Mouse (Mus musculus): ENCODE measurements around the gene Pnp. TPM values are rescaled to one million over a fixed set of nuclear protein-coding genes. Genes with fewer than 3 reads are reported as not detected.
"Not testable (repeated sequence)": the region's sequence is repeated elsewhere in the genome, so short reads cannot be mapped to it uniquely, and the experiment has no call there.

The Pnp gene
- polyA plus RNA-seq, 1 experiment from 2014 or later = 39.0 TPM

GRCm38 (mm10) chr14:50978451-50978850, 47.6 kb downstream of the Pnp start:
- not testable (repeated sequence) for H3K27me3 ChIP-seq (replicated peaks); H3K9ac ChIP-seq; ATAC-seq (ENCODE audit: insufficient number of reproducible peaks, low FRiP score); H3K4me2 ChIP-seq; H3K36me3 ChIP-seq; H3K27ac ChIP-seq (ENCODE audit: poor library complexity, severe bottlenecking); H3K4me1 ChIP-seq (replicated peaks); H3K9me3 ChIP-seq (replicated peaks); H3K4me3 ChIP-seq
- WGBS = 77% methylated on average over 6 of the region's 6 CpGs

DNA sequence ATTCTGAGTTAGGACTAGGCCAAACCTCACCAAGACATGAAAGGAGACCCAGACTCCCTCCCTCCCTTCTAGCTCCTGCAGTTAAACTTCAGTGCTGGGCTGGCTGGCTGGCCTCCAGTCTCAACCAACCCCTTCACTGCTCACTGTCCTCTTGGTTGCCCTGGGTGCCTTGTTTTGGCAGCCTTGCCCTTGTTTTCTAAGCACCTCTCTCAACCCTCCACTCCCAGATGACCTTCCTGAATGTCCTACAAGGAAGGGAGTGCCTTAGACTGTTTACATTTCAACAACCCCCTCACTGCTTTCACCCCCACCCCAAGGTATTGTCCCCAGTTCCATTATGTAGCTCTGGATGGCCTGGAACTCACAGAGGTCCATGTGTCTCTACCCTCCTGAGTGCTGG, 48.7 kb downstream of the Pnp start:
- H3K36me3 ChIP-seq = no peaks in the 10 kb centered on the region
- H3K4me3 ChIP-seq = no peak overlapping the region
- H3K9ac ChIP-seq = no peak overlapping the region
- no peak for ATAC-seq (ENCODE audit: insufficient number of reproducible peaks, low FRiP score)
- H3K27me3 ChIP-seq (replicated peaks) = no peaks in the 10 kb centered on the region
- H3K27ac ChIP-seq (ENCODE audit: poor library complexity, severe bottlenecking) = no peak overlapping the region
- peaks cover 5% of the 10 kb centered on the region for H3K4me1 ChIP-seq (replicated peaks)
- no peak overlapping the region for H3K4me2 ChIP-seq
- 0 out of 2 replicates have a peak, but pooled peaks cover 4% of the 10 kb centered on the region for H3K9me3 ChIP-seq (replicated peaks)

GRCm38 (mm10) chr14:50981207-50981606, 50.3 kb downstream of the Pnp start:
- Histone ChIP-seq H3K4me1 (replicated peaks) (peaks cover 5% of the 10 kb centered on the region), H3K36me3 (no peaks in the 10 kb centered on the region), H3K27ac (ENCODE audit: poor library complexity, severe bottlenecking) (no peak overlapping the region), H3K9ac (no peak overlapping the region), H3K27me3 (replicated peaks) (no peaks in the 10 kb centered on the region), H3K4me3 (no peak overlapping the region), H3K9me3 (replicated peaks) (0 out of 2 replicates have a peak, but pooled peaks cover 4% of the 10 kb centered on the region), H3K4me2 (no peak overlapping the region)
- ATAC-seq (ENCODE audit: insufficient number of reproducible peaks, low FRiP score) = no peak
- WGBS = 37% methylated on average over 2 of the region's 2 CpGs

DNA sequence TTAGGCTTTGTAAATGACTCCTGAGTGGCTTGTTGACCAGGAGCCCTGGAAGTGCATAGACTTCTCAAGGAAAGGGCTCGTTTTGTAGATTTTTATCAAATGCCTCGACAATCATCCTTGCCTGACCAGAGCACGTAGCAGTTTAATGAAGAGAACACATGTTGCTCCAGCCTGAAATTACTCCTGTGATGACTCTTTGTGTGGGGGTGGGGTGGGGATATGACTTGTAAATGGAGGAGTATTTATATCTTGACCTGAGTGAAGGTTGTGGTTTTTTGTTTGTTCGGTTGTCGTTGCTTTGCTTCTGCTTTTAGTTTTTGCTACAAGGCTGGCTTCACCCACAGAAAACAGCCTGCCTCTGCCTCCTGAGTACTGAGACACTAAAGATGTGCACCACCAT, 51.0 kb downstream of the Pnp start:
- ATAC-seq (ENCODE audit: insufficient number of reproducible peaks, low FRiP score) = no peak
- Histone ChIP-seq H3K27me3 (replicated peaks) (no peaks in the 10 kb centered on the region), H3K27ac (ENCODE audit: poor library complexity, severe bottlenecking) (no peak overlapping the region), H3K9me3 (replicated peaks) (0 out of 2 replicates have a peak, but pooled peaks cover 4% of the 10 kb centered on the region), H3K4me1 (replicated peaks) (peaks cover 3% of the 10 kb centered on the region), H3K9ac (no peak overlapping the region), H3K4me3 (no peak overlapping the region), H3K4me2 (no peak overlapping the region), H3K36me3 (no peaks in the 10 kb centered on the region)
- WGBS = 63% methylated on average over 5 of the region's 5 CpGs

GRCm38 (mm10) chr14:50987668-50988067, 56.8 kb downstream of the Pnp start:
- H3K27ac ChIP-seq (ENCODE audit: poor library complexity, severe bottlenecking) = no peak overlapping the region
- no peaks in the 10 kb centered on the region for H3K36me3 ChIP-seq
- H3K9me3 ChIP-seq (replicated peaks) = 0 out of 2 replicates have a peak, but pooled peaks cover 4% of the 10 kb centered on the region
- no peaks in the 10 kb centered on the region for H3K27me3 ChIP-seq (replicated peaks)
- H3K4me3 ChIP-seq = no peak overlapping the region
- no peak overlapping the region for H3K9ac ChIP-seq
- no peak for ATAC-seq (ENCODE audit: insufficient number of reproducible peaks, low FRiP score)
- no peak overlapping the region for H3K4me2 ChIP-seq
- WGBS = 76% methylated on average over 2 of the region's 2 CpGs
- no peaks in the 10 kb centered on the region for H3K4me1 ChIP-seq (replicated peaks)

GRCm38 (mm10) chr14:50991037-50991436, 60.2 kb downstream of the Pnp start:
- 77% methylated on average over 3 of the region's 3 CpGs for WGBS
- no peaks in the 10 kb centered on the region for H3K9me3 ChIP-seq (replicated peaks)
- ATAC-seq (ENCODE audit: insufficient number of reproducible peaks, low FRiP score) = no peak
- no peaks in the 10 kb centered on the region for H3K27me3 ChIP-seq (replicated peaks)
- H3K36me3 ChIP-seq = no peaks in the 10 kb centered on the region
- no peak overlapping the region for H3K4me3 ChIP-seq
- H3K4me2 ChIP-seq = no peak overlapping the region
- H3K4me1 ChIP-seq (replicated peaks) = no peaks in the 10 kb centered on the region
- no peak overlapping the region for H3K27ac ChIP-seq (ENCODE audit: poor library complexity, severe bottlenecking)
- H3K9ac ChIP-seq = no peak overlapping the region

DNA sequence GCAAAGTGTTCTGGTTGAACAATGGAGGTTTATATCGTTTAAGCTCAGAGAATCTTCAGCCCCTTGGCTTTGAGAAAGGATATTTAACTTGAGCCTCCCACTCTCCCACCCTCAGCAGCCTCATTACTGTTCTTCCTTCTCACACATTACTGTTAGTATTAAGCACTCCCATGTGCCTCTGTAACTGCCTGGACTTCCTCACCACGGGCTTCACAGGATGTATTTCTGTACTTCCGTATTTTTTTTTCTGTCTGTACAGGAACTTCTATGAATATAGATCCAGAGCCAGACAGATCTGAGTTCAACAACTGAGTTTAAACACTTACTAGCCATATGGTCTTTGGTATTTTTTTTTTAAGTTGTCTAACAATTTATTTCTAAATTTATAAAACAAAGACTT, 66.2 kb downstream of the Pnp start:
- no peak overlapping the region for H3K4me3 ChIP-seq
- H3K9ac ChIP-seq = no peak overlapping the region
- no peak overlapping the region for H3K4me2 ChIP-seq
- 62% methylated on average over 3 of the region's 3 CpGs for WGBS
- no peak for ATAC-seq (ENCODE audit: insufficient number of reproducible peaks, low FRiP score)
- no peaks in the 10 kb centered on the region for H3K36me3 ChIP-seq
- H3K9me3 ChIP-seq (replicated peaks) = no peaks in the 10 kb centered on the region
- no peak overlapping the region for H3K27ac ChIP-seq (ENCODE audit: poor library complexity, severe bottlenecking)
- H3K4me1 ChIP-seq (replicated peaks) = 0 out of 2 replicates have a peak, but pooled peaks cover 4% of the 10 kb centered on the region
- no peaks in the 10 kb centered on the region for H3K27me3 ChIP-seq (replicated peaks)

GRCm38 (mm10) chr14:50997999-50998666, 67.3 kb downstream of the Pnp start:
- Histone ChIP-seq H3K36me3 (no peaks in the 10 kb centered on the region), H3K9ac (no peak overlapping the region), H3K4me2 (no peak overlapping the region), H3K4me3 (no peak overlapping the region), H3K4me1 (replicated peaks) (0 out of 2 replicates have a peak, but pooled peaks cover 4% of the 10 kb centered on the region), H3K9me3 (replicated peaks) (no peaks in the 10 kb centered on the region), H3K27ac (ENCODE audit: poor library complexity, severe bottlenecking) (0 out of 2 replicates have a peak overlapping the region, but pooled peaks have one; percentile 16), H3K27me3 (replicated peaks) (no peaks in the 10 kb centered on the region)
- ATAC-seq (ENCODE audit: insufficient number of reproducible peaks, low FRiP score) = no peak
- 61% methylated on average over 2 of the region's 2 CpGs for WGBS

DNA sequence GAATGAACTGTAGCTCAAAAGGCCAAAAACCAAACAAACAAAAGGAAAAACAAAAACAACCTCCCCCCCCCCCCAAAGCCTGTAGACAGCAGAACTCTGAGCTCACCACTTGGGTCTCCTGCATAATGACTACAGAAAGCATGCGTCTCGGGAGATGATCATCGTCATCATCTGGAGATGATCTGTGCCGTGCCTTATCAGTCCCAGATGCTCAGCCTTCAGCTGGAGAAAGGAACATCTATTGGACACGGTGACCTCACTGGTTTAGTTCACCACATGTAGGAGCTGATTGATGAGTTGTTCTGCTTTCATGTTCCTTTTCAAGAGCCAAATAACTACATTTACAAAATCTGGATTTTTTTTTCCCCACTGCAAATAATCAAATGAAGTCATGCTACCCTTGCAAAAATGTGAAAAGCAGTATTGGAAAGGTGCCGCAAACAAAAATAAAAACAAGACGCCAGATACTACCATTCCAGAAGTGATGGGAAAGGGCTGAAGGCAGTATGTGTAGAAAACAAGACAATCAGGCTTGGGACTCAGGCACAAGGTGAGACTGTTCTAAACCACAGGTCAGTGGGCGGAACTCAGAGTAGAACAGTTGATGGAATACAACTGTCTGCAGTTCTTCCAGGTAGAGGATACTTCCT, 76.4 kb downstream of the Pnp start, which contains the start of gene Rnase10:
Rnase10 (plus strand) TSS at position 600 of the 650 bp plus-strand sequence.
- Histone ChIP-seq H3K9me3 (replicated peaks) (peaks cover 5% of the 10 kb centered on the region; the same call in 1 of the 2 replicates), H3K4me3 (no peak within 1 kb of the TSS), H3K4me2 (0 out of 2 replicates have a peak within 1 kb of the TSS, but pooled peaks have one; percentile 9), H3K9ac (0 out of 2 replicates have a peak within 1 kb of the TSS, but pooled peaks have one; percentile 43), H3K27ac (ENCODE audit: poor library complexity, severe bottlenecking) (peak within 1 kb of the TSS; percentile 97), H3K36me3 (no peaks in the 10 kb centered on the region), H3K4me1 (replicated peaks) (peaks cover 24% of the 10 kb centered on the region), H3K27me3 (replicated peaks) (no peaks in the 10 kb centered on the region)
- no peak for ATAC-seq (ENCODE audit: insufficient number of reproducible peaks, low FRiP score)
- whole genome bisulfite sequencing = 68% methylated on average over 8 of the region's 8 CpGs

- Histone ChIP-seq H3K27me3 (replicated peaks) (no peaks in the 10 kb centered on the region), H3K4me1 (replicated peaks) (peaks cover 24% of the 10 kb centered on the region), H3K9me3 (replicated peaks) (peaks cover 5% of the 10 kb centered on the region; the same call in 1 of the 2 replicates), H3K4me3 (no peak overlapping the region), H3K36me3 (no peaks in the 10 kb centered on the region), H3K4me2 (0 out of 2 replicates have a peak overlapping the region, but pooled peaks have one; percentile 9), H3K9ac (0 out of 2 replicates have a peak overlapping the region, but pooled peaks have one; percentile 43), H3K27ac (ENCODE audit: poor library complexity, severe bottlenecking) (peak overlapping the region; percentile 97)
- peak; percentile 91 for ATAC-seq (ENCODE audit: insufficient number of reproducible peaks, low FRiP score)
- WGBS = 40% methylated on average over 13 of the region's 13 CpGs
Measured at GRCm38 (mm10) chr14:51007914-51008713, 77.2 kb downstream of the Pnp start.

- ATAC-seq (ENCODE audit: insufficient number of reproducible peaks, low FRiP score) = no peak
- WGBS = 73% methylated on average over 4 of the region's 4 CpGs
- H3K9ac ChIP-seq = no peak overlapping the region
- H3K4me1 ChIP-seq (replicated peaks) = peaks cover 24% of the 10 kb centered on the region
- no peak overlapping the region for H3K4me3 ChIP-seq
- peaks cover 5% of the 10 kb centered on the region; the same call in 1 of the 2 replicates for H3K9me3 ChIP-seq (replicated peaks)
- no peaks in the 10 kb centered on the region for H3K27me3 ChIP-seq (replicated peaks)
- no peak overlapping the region for H3K4me2 ChIP-seq
- H3K27ac ChIP-seq (ENCODE audit: poor library complexity, severe bottlenecking) = peak overlapping the region; percentile 97
- no peaks in the 10 kb centered on the region for H3K36me3 ChIP-seq
Measured at GRCm38 (mm10) chr14:51008781-51009180, 77.9 kb downstream of the Pnp start.
